In the genomic region with DNA sequence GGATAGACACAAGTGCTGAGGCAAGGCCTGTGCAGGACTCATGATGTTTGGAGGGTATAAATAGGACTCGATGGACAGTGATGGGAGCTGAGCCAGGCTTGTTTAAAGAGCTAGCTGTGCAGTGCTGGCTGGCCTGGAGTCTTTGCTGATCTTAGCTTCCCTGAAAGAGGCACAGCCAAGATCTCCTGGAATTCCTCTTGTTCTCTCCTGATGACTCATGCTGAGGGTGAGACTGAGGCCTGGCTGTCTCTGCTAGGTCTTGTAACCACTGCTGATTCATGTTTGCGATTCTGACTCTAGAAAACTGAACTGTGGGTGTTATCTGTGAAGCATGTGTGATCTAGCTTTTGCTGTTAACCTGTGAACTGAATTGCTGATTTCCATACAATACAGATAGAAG, we compare ENCODE assay signal across 41 mouse cellular contexts. TPM values are rescaled to one million over a fixed set of nuclear protein-coding genes. Genes with fewer than 3 reads are reported as not detected.
DNase-seq lines count a peak whose midpoint lies in the region; ATAC-seq lines count a peak whose summit lies in the region.
"Had no signal": no experiment of that assay in that cellular context is flagged by ENCODE, and none has a peak within 500 bp of the region (broad histone marks: within the 10 kb centered on the region; RNA-seq: fewer than 3 reads in every experiment).

No protein-coding gene starts in this region.

- H3K9me3 ChIP-seq in heart, embryonic 15.5 days (replicated peaks) = no peaks in the 10 kb centered on the region
- H3K9me3 ChIP-seq: embryonic facial prominence, embryonic 12.5 days; forebrain, embryonic 10.5 days; hindbrain, embryonic 12.5 days; intestine, embryonic 15.5 days; limb, embryonic 12.5 days; liver, embryonic 15.5 days; neural tube, embryonic 12.5 days; stomach, embryonic 15.5 days had no signal

- H3K4me2 ChIP-seq in heart, embryonic 15.5 days = no peak overlapping the region
- H3K4me2 ChIP-seq: embryonic facial prominence, embryonic 12.5 days; hindbrain, embryonic 12.5 days; intestine, embryonic 15.5 days; limb, embryonic 12.5 days; liver, embryonic 15.5 days; lung, embryonic 15.5 days; midbrain, embryonic 11.5 days; neural tube, embryonic 12.5 days; stomach, embryonic 15.5 days had no signal

- H3K27ac ChIP-seq in heart, embryonic 15.5 days = no peak overlapping the region
- H3K27ac ChIP-seq: embryonic facial prominence, embryonic 12.5 days; forebrain, embryonic 10.5 days; hindbrain, embryonic 12.5 days; hindbrain, postnatal 0 days; intestine, embryonic 15.5 days; layer of hippocampus, adult 2 months; limb, embryonic 12.5 days; liver, embryonic 15.5 days; lung, embryonic 15.5 days; neural tube, embryonic 12.5 days; stomach, embryonic 15.5 days had no signal

- 0 out of 2 replicates have a peak, but pooled peaks have one; percentile 18 for ATAC-seq in heart, embryonic 15.5 days (replicated peaks; ENCODE audit: insufficient number of reproducible peaks, insufficient read depth, low FRiP score, low read depth)
- no peak for ATAC-seq in erythroblast, adult 5-6 weeks (replicated peaks; ENCODE audit: low FRiP score, poor library complexity, severe bottlenecking)
- ATAC-seq: CD4-positive, CD25-positive, alpha-beta regulatory T cell, adult 4 months; forebrain, postnatal 0 days; hindbrain, postnatal 0 days; intestine, embryonic 15.5 days; Patski had no signal

- H3K36me3 ChIP-seq in heart, embryonic 15.5 days = no peaks in the 10 kb centered on the region
- H3K36me3 ChIP-seq: embryonic facial prominence, embryonic 12.5 days; forebrain, embryonic 10.5 days; hindbrain, embryonic 12.5 days; intestine, embryonic 15.5 days; limb, embryonic 12.5 days; liver, embryonic 15.5 days; lung, embryonic 15.5 days; neural tube, embryonic 12.5 days; stomach, embryonic 15.5 days had no signal

- no peaks in the 10 kb centered on the region for H3K4me1 ChIP-seq in heart, embryonic 15.5 days (replicated peaks)
- H3K4me1 ChIP-seq: embryonic facial prominence, embryonic 12.5 days; forebrain, embryonic 10.5 days; hindbrain, embryonic 12.5 days; intestine, embryonic 15.5 days; limb, embryonic 12.5 days; liver, embryonic 15.5 days; lung, embryonic 15.5 days; neural tube, embryonic 12.5 days; stomach, embryonic 15.5 days had no signal

- peak; percentile 32 to 54 for DNase-seq in adrenal gland, adult (ENCODE audit: inconsistent age in 2 of 2, low spot score in 1 of 2)
- DNase-seq in adrenal gland, postnatal 25 days = no peak
- no peak for DNase-seq in heart, postnatal 14 days
- peak; percentile 43 for DNase-seq in right cerebral cortex, adult 18-20 months
- DNase-seq in right cerebral cortex, postnatal 14 days = no peak
- DNase-seq in telencephalon, adult 2 months (ENCODE audit: low read depth, low spot score) = peak; percentile 1
- DNase-seq: cerebellum, adult 9-10 months; embryo, embryonic 11 days; forebrain, postnatal 0 days; gastrocnemius, postnatal 14 days; heart, postnatal 36 days; kidney, adult 2 months; kidney, postnatal 36 days; lung, postnatal 36 days; right cerebral cortex, postnatal 25 days; thymus, postnatal 25 days had no signal

- intact Hi-C loops in heart, postnatal 14 days (cut with DNase I) = no loop called here

- no peak overlapping the region for H3K9ac ChIP-seq in heart, embryonic 15.5 days
- H3K9ac ChIP-seq: embryonic facial prominence, embryonic 12.5 days; forebrain, postnatal 0 days; hindbrain, embryonic 12.5 days; intestine, embryonic 15.5 days; limb, embryonic 12.5 days; liver, embryonic 15.5 days; lung, embryonic 15.5 days; neural tube, embryonic 12.5 days; stomach, embryonic 15.5 days had no signal

- H3K27me3 ChIP-seq in heart, embryonic 15.5 days = no peaks in the 10 kb centered on the region
- H3K27me3 ChIP-seq: embryonic facial prominence, embryonic 12.5 days; hindbrain, embryonic 12.5 days; intestine, embryonic 15.5 days; limb, embryonic 12.5 days; liver, embryonic 15.5 days; lung, embryonic 15.5 days; neural tube, embryonic 12.5 days; Patski; stomach, embryonic 15.5 days had no signal

- 52% methylated on average over 2 of the region's 2 CpGs for WGBS in heart, embryonic 15.5 days

- no peak overlapping the region for H3K4me3 ChIP-seq in heart, embryonic 15.5 days
- H3K4me3 ChIP-seq: embryonic facial prominence, embryonic 12.5 days; forebrain, embryonic 10.5 days; hindbrain, embryonic 12.5 days; intestine, embryonic 15.5 days; layer of hippocampus, adult 2 months; limb, embryonic 12.5 days; liver, embryonic 15.5 days; lung, embryonic 15.5 days; myocyte; neural tube, embryonic 12.5 days; stomach, embryonic 15.5 days had no signal

RNA-seq across cellular contexts. Expression of a gene that starts 4.3 kb away (rescaled TPM):
- not detected in 2 replicates for total RNA-seq in adrenal gland, postnatal 25 days (2021)
- polyA plus RNA-seq in heart, embryonic 15.5 days (2015; fragmentation: Nextera tagmentation; extraction: Ambion mirVana) = not detected in 2 replicates
- not detected for total RNA-seq in heart, postnatal 14 days (2021)
- total RNA-seq in erythroblast, adult 5-6 weeks (2015; ENCODE audit: low replicate concordance) = not detected in 2 replicates
- not detected in 2 replicates for total RNA-seq in erythroblast, adult 5-6 weeks (2017; ENCODE audit: low replicate concordance)
- total RNA-seq: adrenal gland, adult 18-20 months; forebrain, postnatal 0 days; gastrocnemius, postnatal 14 days; granulocyte monocyte progenitor cell, adult 5-6 weeks; heart, postnatal 36 days; hindbrain, postnatal 0 days; layer of hippocampus, adult 2 months; layer of hippocampus, postnatal 14 days; liver, adult 2 months; megakaryocyte, adult 5-6 weeks; midbrain, postnatal 0 days had no signal
- polyA plus RNA-seq: CD4-positive, CD25-positive, alpha-beta regulatory T cell, adult 4 months; embryonic facial prominence, embryonic 12.5 days; forebrain, embryonic 10.5 days; forebrain, postnatal 0 days; heart, embryonic 14.5 days; hindbrain, embryonic 12.5 days; hindbrain, postnatal 0 days; intestine, embryonic 15.5 days; kidney, adult 2 months; kidney, embryonic 16.5 days; limb, embryonic 12.5 days; liver, adult 2 months; liver, embryonic 15.5 days; lung, embryonic 15.5 days; midbrain, embryonic 11.5 days; midbrain, postnatal 0 days; myocyte; neural tube, embryonic 12.5 days; Patski; stomach, embryonic 15.5 days had no signal

RNA-seq across cellular contexts. Expression of a gene that starts 11.7 kb away (rescaled TPM):
- total RNA-seq in adrenal gland, postnatal 25 days (2021) = not detected in 2 replicates
- not detected in 2 replicates for polyA plus RNA-seq in heart, embryonic 15.5 days (2015; fragmentation: Nextera tagmentation; extraction: Ambion mirVana)
- not detected for total RNA-seq in heart, postnatal 14 days (2021)
- not detected in 2 replicates for total RNA-seq in erythroblast, adult 5-6 weeks (2015; ENCODE audit: low replicate concordance)
- total RNA-seq in erythroblast, adult 5-6 weeks (2017; ENCODE audit: low replicate concordance) = not detected in 2 replicates
- total RNA-seq: adrenal gland, adult 18-20 months; forebrain, postnatal 0 days; gastrocnemius, postnatal 14 days; granulocyte monocyte progenitor cell, adult 5-6 weeks; heart, postnatal 36 days; hindbrain, postnatal 0 days; layer of hippocampus, adult 2 months; layer of hippocampus, postnatal 14 days; liver, adult 2 months; megakaryocyte, adult 5-6 weeks; midbrain, postnatal 0 days had no signal
- polyA plus RNA-seq: CD4-positive, CD25-positive, alpha-beta regulatory T cell, adult 4 months; embryonic facial prominence, embryonic 12.5 days; forebrain, embryonic 10.5 days; forebrain, postnatal 0 days; heart, embryonic 14.5 days; hindbrain, embryonic 12.5 days; hindbrain, postnatal 0 days; intestine, embryonic 15.5 days; kidney, adult 2 months; kidney, embryonic 16.5 days; limb, embryonic 12.5 days; liver, adult 2 months; liver, embryonic 15.5 days; lung, embryonic 15.5 days; midbrain, embryonic 11.5 days; midbrain, postnatal 0 days; myocyte; neural tube, embryonic 12.5 days; Patski; stomach, embryonic 15.5 days had no signal

RNA-seq across cellular contexts. Expression of a gene that starts 12.4 kb away (rescaled TPM):
- not detected in 2 replicates for total RNA-seq in adrenal gland, postnatal 25 days (2021)
- polyA plus RNA-seq in heart, embryonic 15.5 days (2015; fragmentation: Nextera tagmentation; extraction: Ambion mirVana) = not detected in 2 replicates
- total RNA-seq in heart, postnatal 14 days (2021) = not detected
- total RNA-seq in erythroblast, adult 5-6 weeks (2015; ENCODE audit: low replicate concordance) = not detected in 2 replicates
- total RNA-seq in erythroblast, adult 5-6 weeks (2017; ENCODE audit: low replicate concordance) = not detected in 2 replicates
- total RNA-seq: adrenal gland, adult 18-20 months; forebrain, postnatal 0 days; gastrocnemius, postnatal 14 days; granulocyte monocyte progenitor cell, adult 5-6 weeks; heart, postnatal 36 days; hindbrain, postnatal 0 days; layer of hippocampus, adult 2 months; layer of hippocampus, postnatal 14 days; liver, adult 2 months; megakaryocyte, adult 5-6 weeks; midbrain, postnatal 0 days had no signal
- polyA plus RNA-seq: CD4-positive, CD25-positive, alpha-beta regulatory T cell, adult 4 months; embryonic facial prominence, embryonic 12.5 days; forebrain, embryonic 10.5 days; forebrain, postnatal 0 days; heart, embryonic 14.5 days; hindbrain, embryonic 12.5 days; hindbrain, postnatal 0 days; intestine, embryonic 15.5 days; kidney, adult 2 months; kidney, embryonic 16.5 days; limb, embryonic 12.5 days; liver, adult 2 months; liver, embryonic 15.5 days; lung, embryonic 15.5 days; midbrain, embryonic 11.5 days; midbrain, postnatal 0 days; myocyte; neural tube, embryonic 12.5 days; Patski; stomach, embryonic 15.5 days had no signal

RNA-seq across cellular contexts. Expression of a gene that starts 27.8 kb away (rescaled TPM):
- total RNA-seq in adrenal gland, postnatal 25 days (2021) = not detected in 2 replicates
- polyA plus RNA-seq in heart, embryonic 15.5 days (2015; fragmentation: Nextera tagmentation; extraction: Ambion mirVana) = not detected in 2 replicates
- total RNA-seq in heart, postnatal 14 days (2021) = not detected
- total RNA-seq in erythroblast, adult 5-6 weeks (2015; ENCODE audit: low replicate concordance) = not detected in 2 replicates
- total RNA-seq in erythroblast, adult 5-6 weeks (2017; ENCODE audit: low replicate concordance) = not detected in 2 replicates
- total RNA-seq: adrenal gland, adult 18-20 months; forebrain, postnatal 0 days; gastrocnemius, postnatal 14 days; granulocyte monocyte progenitor cell, adult 5-6 weeks; heart, postnatal 36 days; hindbrain, postnatal 0 days; layer of hippocampus, adult 2 months; layer of hippocampus, postnatal 14 days; liver, adult 2 months; megakaryocyte, adult 5-6 weeks; midbrain, postnatal 0 days had no signal
- polyA plus RNA-seq: CD4-positive, CD25-positive, alpha-beta regulatory T cell, adult 4 months; embryonic facial prominence, embryonic 12.5 days; forebrain, embryonic 10.5 days; forebrain, postnatal 0 days; heart, embryonic 14.5 days; hindbrain, embryonic 12.5 days; hindbrain, postnatal 0 days; intestine, embryonic 15.5 days; kidney, adult 2 months; kidney, embryonic 16.5 days; limb, embryonic 12.5 days; liver, adult 2 months; liver, embryonic 15.5 days; lung, embryonic 15.5 days; midbrain, embryonic 11.5 days; midbrain, postnatal 0 days; myocyte; neural tube, embryonic 12.5 days; Patski; stomach, embryonic 15.5 days had no signal

RNA-seq across cellular contexts. Expression of a gene that starts 38.5 kb away (rescaled TPM):
- not detected in 2 replicates for total RNA-seq in adrenal gland, postnatal 25 days (2021)
- polyA plus RNA-seq in heart, embryonic 15.5 days (2015; fragmentation: Nextera tagmentation; extraction: Ambion mirVana) = not detected in 2 replicates
- total RNA-seq in heart, postnatal 14 days (2021) = not detected
- total RNA-seq in erythroblast, adult 5-6 weeks (2015; ENCODE audit: low replicate concordance) = not detected in 2 replicates
- total RNA-seq in erythroblast, adult 5-6 weeks (2017; ENCODE audit: low replicate concordance) = not detected in 2 replicates
- total RNA-seq: adrenal gland, adult 18-20 months; forebrain, postnatal 0 days; gastrocnemius, postnatal 14 days; granulocyte monocyte progenitor cell, adult 5-6 weeks; heart, postnatal 36 days; hindbrain, postnatal 0 days; layer of hippocampus, adult 2 months; layer of hippocampus, postnatal 14 days; liver, adult 2 months; megakaryocyte, adult 5-6 weeks; midbrain, postnatal 0 days had no signal
- polyA plus RNA-seq: CD4-positive, CD25-positive, alpha-beta regulatory T cell, adult 4 months; embryonic facial prominence, embryonic 12.5 days; forebrain, embryonic 10.5 days; forebrain, postnatal 0 days; heart, embryonic 14.5 days; hindbrain, embryonic 12.5 days; hindbrain, postnatal 0 days; intestine, embryonic 15.5 days; kidney, adult 2 months; kidney, embryonic 16.5 days; limb, embryonic 12.5 days; liver, adult 2 months; liver, embryonic 15.5 days; lung, embryonic 15.5 days; midbrain, embryonic 11.5 days; midbrain, postnatal 0 days; myocyte; neural tube, embryonic 12.5 days; Patski; stomach, embryonic 15.5 days had no signal

Comparison
In these comparisons a context has a peak if more than half of its experiments do, and no peak if none do; other contexts are left out.
1. DNase-seq: peak in adrenal gland, adult (2 of 2), right cerebral cortex, adult 18-20 months (single experiment) and telencephalon, adult 2 months (single experiment); none in adrenal gland, postnatal 25 days (single experiment), heart, postnatal 14 days (0 of 2) and right cerebral cortex, postnatal 14 days (single experiment).